Mouse (Mus musculus) liver, adult 2 months (tissue): ENCODE data around the gene Plbd1. TPM values are rescaled to one million over a fixed set of nuclear protein-coding genes. Genes with fewer than 3 reads are reported as not detected.

ENCODE experiments used
- DNase-seq: peaks from one replicate; pipeline ENCODE4 v3.0.0-alpha.2; 2011; ENCODE audit warnings: low read depth, low spot score; ENCODE audit errors: extremely low read depth
- H3K27ac ChIP-seq: fragments of 200-500 bp; replicated peaks from 2 replicates; pipeline ENCODE4 v1.5.1; 2012; ENCODE audit warnings: low read depth, mild to moderate bottlenecking, control low read depth, inconsistent platforms, low read length; ENCODE audit not compliant: insufficient read depth
- H3K27me3 ChIP-seq: fragments of 200-500 bp; 2 replicates; pipeline ENCODE4 v1.6.1; 2012; ENCODE audit warnings: mild to moderate bottlenecking, moderate library complexity, low read length, inconsistent platforms; ENCODE audit not compliant: control insufficient read depth, insufficient read depth
- H3K36me3 ChIP-seq: fragments of 200-500 bp; 2 replicates; pipeline ENCODE4 v1.6.1; 2012; ENCODE audit warnings: low read length, inconsistent platforms; ENCODE audit not compliant: control insufficient read depth, insufficient read depth
- H3K4me1 ChIP-seq: fragments of 200-500 bp; 2 replicates; pipeline ENCODE4 v1.6.1; 2011; ENCODE audit warnings: low read length; ENCODE audit not compliant: control insufficient read depth, insufficient read depth
- H3K4me3 ChIP-seq: fragments of 200-500 bp; 2 replicates; pipeline ENCODE4 v1.5.1; 2011; ENCODE audit warnings: low read depth, mild to moderate bottlenecking, control low read depth, low read length, moderate library complexity; ENCODE audit not compliant: insufficient read depth
- H3K79me2 ChIP-seq: fragments of 200-500 bp; 2 replicates; pipeline ENCODE4 v1.6.1; 2012; ENCODE audit warnings: inconsistent platforms, mild to moderate bottlenecking, low read length, moderate library complexity; ENCODE audit not compliant: control insufficient read depth, insufficient read depth
- H3K9ac ChIP-seq: fragments of 200-500 bp; 2 replicates; pipeline ENCODE4 v1.6.1; 2012; ENCODE audit warnings: low read depth, mild to moderate bottlenecking, control low read depth, inconsistent platforms, low read length
- CTCF ChIP-seq: fragments of 200-500 bp; IDR thresholded peaks from 2 replicates; pipeline ENCODE4 v1.5.1; 2011; ENCODE audit warnings: low read depth, low read length, control low read depth
- POLR2A ChIP-seq: fragments of 200-500 bp; IDR thresholded peaks from 2 replicates; pipeline ENCODE4 v1.6.1; 2011; ENCODE audit warnings: low read length, control low read depth; ENCODE audit not compliant: insufficient read depth; ENCODE audit errors: extremely low read depth
- WGBS: fragments of 180-500 bp; shearing (Covaris S2); methylation state at CpG from one replicate; pipeline ENCODE4 v1.1.7; 2018; 5-methylcytosine and 5-hydroxymethylcytosine counted together
- polyA plus RNA-seq: library from polyadenylated mRNA; depleted of rRNA; stranded (reverse); fragments of >200 nt; gene quantifications from 2 replicates; pipeline ENCODE4 v1.2.3, GENCODE M21; 2012
- total RNA-seq: library from RNA; depleted of rRNA; stranded (reverse); fragments of >200 nt; gene quantifications from 2 replicates; pipeline ENCODE4 v1.2.3, GENCODE M21; 2014

The Plbd1 gene
- total and polyA plus RNA-seq, 2 experiments = 31.4 to 53.5 TPM

DNA sequence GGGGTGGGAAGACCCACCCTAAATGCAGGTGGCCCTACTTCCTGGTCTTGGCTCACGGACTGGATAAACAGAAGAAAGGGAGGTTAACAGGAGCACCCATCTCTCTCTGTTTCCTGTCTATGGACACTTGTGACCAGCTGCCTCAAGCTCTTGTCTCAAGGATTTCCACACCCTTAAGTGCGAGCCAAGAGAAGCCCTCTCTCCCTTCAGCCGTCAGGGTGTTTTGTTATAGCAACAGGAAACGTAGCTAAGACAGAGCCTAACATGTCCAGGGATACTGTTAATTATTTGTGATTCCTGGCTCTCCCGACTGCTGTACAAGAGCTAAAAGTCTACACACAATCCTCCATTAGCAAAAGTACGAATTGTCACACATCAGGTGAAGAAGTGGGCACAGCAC, 28.0 kb downstream of the Plbd1 start:
- Histone ChIP-seq H3K27ac (no peak overlapping the region), H3K79me2 (no peaks in the 10 kb centered on the region), H3K4me1 (no peaks in the 10 kb centered on the region), H3K4me3 (no peak overlapping the region), H3K27me3 (no peaks in the 10 kb centered on the region), H3K9ac (no peak overlapping the region), H3K36me3 (peaks cover 7% of the 10 kb centered on the region; the same call in 1 of the 2 replicates)
- no peak for DNase-seq
- WGBS = 79% methylated on average over 6 of the region's 6 CpGs
- TF ChIP-seq POLR2A (no peak), CTCF (no peak)

DNA sequence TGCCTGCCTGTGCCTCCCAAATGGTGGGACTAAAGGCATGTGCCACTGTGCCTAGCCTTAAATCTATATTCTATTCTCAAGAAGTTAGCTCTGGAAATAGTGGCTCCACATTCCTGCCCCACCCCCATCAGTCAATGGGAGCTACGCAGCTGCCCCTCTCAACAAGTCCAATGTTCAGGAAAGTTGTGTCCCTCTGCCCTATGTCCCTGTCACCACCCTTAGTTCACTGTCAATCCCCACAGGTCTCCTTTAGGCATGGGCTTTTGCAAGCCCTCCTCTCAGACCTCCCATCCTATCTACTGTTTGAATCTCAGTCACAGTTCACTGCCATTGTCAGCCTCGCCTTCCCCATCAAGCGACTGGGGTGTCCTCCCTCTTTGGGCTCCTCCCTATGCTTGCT, 28.6 kb downstream of the Plbd1 start:
- Histone ChIP-seq H3K27me3 (no peaks in the 10 kb centered on the region), H3K4me3 (no peak overlapping the region), H3K36me3 (peaks cover 7% of the 10 kb centered on the region; the same call in 1 of the 2 replicates), H3K4me1 (no peaks in the 10 kb centered on the region), H3K79me2 (no peaks in the 10 kb centered on the region), H3K9ac (no peak overlapping the region), H3K27ac (no peak overlapping the region)
- no peak for DNase-seq
- TF ChIP-seq POLR2A (no peak), CTCF (no peak)
- WGBS = 88% methylated on average over 3 of the region's 3 CpGs

DNA sequence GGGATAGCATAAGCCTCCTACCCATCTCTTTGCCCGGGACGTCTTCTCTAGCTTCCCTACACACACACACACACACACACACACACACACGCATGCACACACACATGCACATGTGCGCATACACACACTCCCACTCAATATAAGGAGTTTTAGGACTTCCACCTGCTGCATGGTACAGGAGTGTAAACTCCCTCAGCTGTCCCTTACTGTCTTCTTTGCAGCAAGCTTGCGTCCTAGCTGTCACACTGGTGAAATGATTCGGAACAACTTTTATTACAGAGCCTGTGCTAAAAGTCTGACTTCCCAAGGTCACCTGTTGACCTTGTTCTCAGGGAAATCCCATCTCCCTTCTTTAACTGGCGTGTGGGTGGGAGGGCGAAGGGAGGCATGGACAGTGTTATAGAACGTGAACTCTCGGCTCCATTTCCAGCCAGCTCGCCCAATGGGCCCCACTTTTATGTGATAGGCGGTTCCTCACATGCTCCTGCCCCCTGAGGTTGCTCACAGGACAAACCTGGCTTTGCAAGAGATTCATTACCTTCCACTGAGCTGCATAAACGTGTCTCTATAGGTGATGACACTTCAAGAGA, 29.7 kb downstream of the Plbd1 start:
- Histone ChIP-seq H3K9ac (no peak overlapping the region), H3K4me1 (no peaks in the 10 kb centered on the region), H3K27ac (no peak overlapping the region), H3K36me3 (peaks cover 7% of the 10 kb centered on the region; the same call in 1 of the 2 replicates), H3K27me3 (no peaks in the 10 kb centered on the region), H3K4me3 (no peak overlapping the region), H3K79me2 (no peaks in the 10 kb centered on the region)
- DNase-seq = no peak
- 94% methylated on average over 13 of the region's 13 CpGs for WGBS
- TF ChIP-seq POLR2A (no peak), CTCF (no peak)

DNA sequence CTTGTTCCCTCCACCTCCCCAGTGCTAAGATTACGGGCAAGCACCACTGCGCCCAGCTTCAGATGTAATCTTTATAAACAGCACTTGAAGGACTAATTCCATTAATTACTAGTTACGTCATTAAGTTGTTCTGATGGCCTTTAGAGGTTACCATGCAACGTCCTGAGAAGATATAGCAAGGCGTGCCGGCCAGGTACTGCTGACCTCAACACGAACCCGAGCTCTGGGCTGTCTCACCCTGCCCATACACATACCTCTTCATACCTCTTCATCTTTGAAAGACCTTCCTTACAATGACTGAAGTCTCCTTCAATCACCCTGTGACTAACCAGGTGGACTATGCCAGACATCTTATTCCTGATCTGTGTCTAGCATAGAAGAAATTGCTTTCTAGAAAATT, 30.2 kb downstream of the Plbd1 start:
- H3K27ac ChIP-seq = no peak overlapping the region
- no peak for DNase-seq
- WGBS = 95% methylated on average over 8 of the region's 8 CpGs
- peaks cover 7% of the 10 kb centered on the region; the same call in 1 of the 2 replicates for H3K36me3 ChIP-seq
- no peaks in the 10 kb centered on the region for H3K4me1 ChIP-seq
- H3K79me2 ChIP-seq = no peaks in the 10 kb centered on the region
- no peak overlapping the region for H3K9ac ChIP-seq
- TF ChIP-seq CTCF (no peak), POLR2A (no peak)
- H3K4me3 ChIP-seq = no peak overlapping the region
- H3K27me3 ChIP-seq = no peaks in the 10 kb centered on the region

DNA sequence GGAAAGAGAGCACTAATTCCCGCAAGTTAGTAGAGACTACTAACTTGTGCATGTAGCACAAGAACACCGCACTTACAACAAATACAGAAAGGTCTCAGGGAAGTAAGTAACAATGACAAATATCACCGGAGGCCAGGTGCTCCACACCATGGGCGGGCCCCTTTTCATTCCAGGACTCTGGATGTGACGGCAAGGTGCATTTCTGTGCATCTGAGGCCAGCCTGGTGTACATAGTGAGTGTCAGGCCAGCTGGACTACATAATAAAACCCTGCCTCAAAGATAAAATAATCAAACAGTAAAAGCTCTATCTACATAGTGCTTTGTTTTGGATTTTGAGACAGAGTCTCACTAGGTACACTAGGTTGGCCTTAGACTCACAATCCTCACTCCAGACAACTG, 32.1 kb downstream of the Plbd1 start:
- no peaks in the 10 kb centered on the region for H3K27me3 ChIP-seq
- TF ChIP-seq CTCF = no peak
- TF ChIP-seq POLR2A = no peak
- no peak for DNase-seq
- H3K27ac ChIP-seq = no peak overlapping the region
- H3K4me3 ChIP-seq = no peak overlapping the region
- WGBS = 95% methylated on average over 5 of the region's 5 CpGs
- no peaks in the 10 kb centered on the region for H3K79me2 ChIP-seq
- H3K36me3 ChIP-seq = peaks cover 8% of the 10 kb centered on the region
- H3K4me1 ChIP-seq = no peaks in the 10 kb centered on the region
- no peak overlapping the region for H3K9ac ChIP-seq

DNA sequence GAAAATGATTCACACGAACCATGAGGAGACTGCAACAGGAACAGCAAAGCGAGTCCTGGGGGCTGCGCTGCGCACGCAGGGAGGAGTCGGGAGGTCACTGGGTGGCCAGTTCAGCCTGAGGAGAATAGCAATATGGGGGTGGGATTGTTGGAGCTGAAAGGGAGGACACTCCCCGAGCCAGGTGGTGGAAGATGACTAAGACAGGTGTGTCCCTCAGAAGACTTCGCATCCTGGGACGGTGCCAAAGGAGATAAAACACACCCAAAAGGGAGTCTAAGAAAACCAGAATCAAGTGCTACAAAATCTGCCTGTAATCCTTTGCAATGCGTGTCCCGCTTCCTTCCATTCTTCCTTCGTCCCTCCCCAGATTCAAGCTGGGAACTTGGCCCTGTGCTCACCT, 36.3 kb downstream of the Plbd1 start:
- Histone ChIP-seq H3K27ac (no peak overlapping the region), H3K36me3 (peaks cover 5% of the 10 kb centered on the region), H3K4me3 (no peak overlapping the region), H3K9ac (no peak overlapping the region), H3K79me2 (no peaks in the 10 kb centered on the region), H3K4me1 (no peaks in the 10 kb centered on the region), H3K27me3 (no peaks in the 10 kb centered on the region)
- TF ChIP-seq CTCF (no peak), POLR2A (no peak)
- WGBS = 94% methylated on average over 12 of the region's 12 CpGs
- no peak for DNase-seq
